Mouse (Mus musculus): ENCODE results near the gene Samd11. TPM values are rescaled to one million over a fixed set of nuclear protein-coding genes. Genes with fewer than 3 reads are reported as not detected.

Samd11 gene
- polyA plus RNA-seq (2016; fragmentation: Nextera tagmentation; extraction: Ambion mirVana): 1.1 and 1.3 TPM in 2 replicates

GRCm38 (mm10) chr4:156255078-156255839 is at the start of gene Samd11:
TSS of gene Samd11 (minus strand) at chr4:156255657.
- Histone ChIP-seq H3K27me3 (peaks cover 35% of the 10 kb centered on the region), H3K4me1 (peaks cover 18% of the 10 kb centered on the region), H3K9me3 (no peaks in the 10 kb centered on the region), H3K9ac (no peak within 1 kb of the TSS), H3K4me2 (replicated peaks) (peak within 1 kb of the TSS; percentile 40), H3K27ac (no peak within 1 kb of the TSS), H3K4me3 (peak within 1 kb of the TSS; percentile 20; the same call in 1 of the 2 replicates), H3K36me3 (no peaks in the 10 kb centered on the region)
- 3% methylated on average over 26 of the region's 26 CpGs for WGBS
- 0 out of 2 replicates have a peak, but pooled peaks have one; percentile 36 for ATAC-seq (ENCODE audit: insufficient number of reproducible peaks, insufficient read depth, low FRiP score, low TSS enrichment)

GRCm38 (mm10) chr4:156254361-156255077 is 938 bp downstream of the Samd11 start:
- WGBS: 1% methylated on average over 30 of the region's 30 CpGs
- Histone ChIP-seq H3K27ac (no peak overlapping the region), H3K4me2 (replicated peaks) (peak overlapping the region; percentile 40)

GRCm38 (mm10) chr4:156253043-156253442 is 2.4 kb downstream of the Samd11 start:
- 47% methylated on average over 7 of the region's 7 CpGs for WGBS
- Histone ChIP-seq H3K4me3 (no peak overlapping the region), H3K36me3 (peaks cover 15% of the 10 kb centered on the region), H3K4me1 (peaks cover 20% of the 10 kb centered on the region), H3K9ac (no peak overlapping the region), H3K4me2 (replicated peaks) (no peak overlapping the region), H3K27ac (no peak overlapping the region), H3K27me3 (peaks cover 35% of the 10 kb centered on the region), H3K9me3 (no peaks in the 10 kb centered on the region)
- no peak for ATAC-seq (ENCODE audit: insufficient number of reproducible peaks, insufficient read depth, low FRiP score, low TSS enrichment)

More at GRCm38 (mm10) chr4:156254361-156255077, 938 bp downstream of the Samd11 start:
- peak; percentile 59; the same call in 1 of the 2 replicates for ATAC-seq (ENCODE audit: insufficient number of reproducible peaks, insufficient read depth, low FRiP score, low TSS enrichment)
- H3K9me3 ChIP-seq: no peaks in the 10 kb centered on the region
- peak overlapping the region; percentile 20 for H3K4me3 ChIP-seq
- no peak overlapping the region for H3K9ac ChIP-seq
- H3K4me1 ChIP-seq: peaks cover 20% of the 10 kb centered on the region
- H3K27me3 ChIP-seq: peaks cover 35% of the 10 kb centered on the region
- H3K36me3 ChIP-seq: peaks cover under 1% of the 10 kb centered on the region; the same call in 1 of the 2 replicates

GRCm38 (mm10) chr4:156252619-156253018 is 2.8 kb downstream of the Samd11 start:
- Histone ChIP-seq H3K36me3 (peaks cover 20% of the 10 kb centered on the region), H3K4me2 (replicated peaks) (no peak overlapping the region), H3K27ac (no peak overlapping the region), H3K4me3 (no peak overlapping the region), H3K4me1 (peaks cover 20% of the 10 kb centered on the region), H3K9me3 (no peaks in the 10 kb centered on the region), H3K27me3 (peaks cover 35% of the 10 kb centered on the region), H3K9ac (no peak overlapping the region)
- 26% methylated on average over 3 of the region's 3 CpGs for WGBS
- no peak for ATAC-seq (ENCODE audit: insufficient number of reproducible peaks, insufficient read depth, low FRiP score, low TSS enrichment)

- ATAC-seq (ENCODE audit: insufficient number of reproducible peaks, insufficient read depth, low FRiP score, low TSS enrichment): no peak
These were observed 3.3 kb downstream of the Samd11 start for GRCm38 (mm10) chr4:156252140-156252539.

GRCm38 (mm10) chr4:156251081-156251480 is 4.4 kb downstream of the Samd11 start:
- ATAC-seq (ENCODE audit: insufficient number of reproducible peaks, insufficient read depth, low FRiP score, low TSS enrichment): no peak
- Histone ChIP-seq H3K9me3 (no peaks in the 10 kb centered on the region), H3K36me3 (peaks cover 33% of the 10 kb centered on the region), H3K4me1 (peaks cover 20% of the 10 kb centered on the region), H3K4me2 (replicated peaks) (no peak overlapping the region), H3K27me3 (peaks cover 35% of the 10 kb centered on the region), H3K4me3 (no peak overlapping the region), H3K27ac (no peak overlapping the region), H3K9ac (no peak overlapping the region)
- 71% methylated on average over 8 of the region's 8 CpGs for WGBS

More at GRCm38 (mm10) chr4:156252140-156252539, 3.3 kb downstream of the Samd11 start:
- Histone ChIP-seq H3K9ac (no peak overlapping the region), H3K27me3 (peaks cover 35% of the 10 kb centered on the region), H3K27ac (no peak overlapping the region), H3K9me3 (no peaks in the 10 kb centered on the region), H3K4me2 (replicated peaks) (no peak overlapping the region), H3K4me1 (peaks cover 20% of the 10 kb centered on the region), H3K36me3 (peaks cover 23% of the 10 kb centered on the region), H3K4me3 (no peak overlapping the region)
- 30% methylated on average over 7 of the region's 7 CpGs for WGBS

- peaks cover 10% of the 10 kb centered on the region; the same call in 1 of the 2 replicates for H3K4me1 ChIP-seq
- H3K36me3 ChIP-seq: peaks cover 48% of the 10 kb centered on the region
- 0 out of 2 replicates have a peak, but pooled peaks have one; percentile 5 for ATAC-seq (ENCODE audit: insufficient number of reproducible peaks, insufficient read depth, low FRiP score, low TSS enrichment)
- H3K27ac ChIP-seq: no peak overlapping the region
- H3K9ac ChIP-seq: no peak overlapping the region
- H3K4me2 ChIP-seq (replicated peaks): no peak overlapping the region
- H3K9me3 ChIP-seq: no peaks in the 10 kb centered on the region
- WGBS: 69% methylated on average over 11 of the region's 11 CpGs
- H3K27me3 ChIP-seq: peaks cover 22% of the 10 kb centered on the region
- H3K4me3 ChIP-seq: no peak overlapping the region
These were observed 5.9 kb downstream of the Samd11 start for GRCm38 (mm10) chr4:156249567-156249966.

- no peak overlapping the region for H3K27ac ChIP-seq
- peaks cover 12% of the 10 kb centered on the region for H3K4me1 ChIP-seq
- ATAC-seq (ENCODE audit: insufficient number of reproducible peaks, insufficient read depth, low FRiP score, low TSS enrichment): no peak
- H3K4me3 ChIP-seq: peak overlapping the region; percentile 90
- no peaks in the 10 kb centered on the region for H3K9me3 ChIP-seq
- peak overlapping the region; percentile 84 for H3K4me2 ChIP-seq (replicated peaks)
- peak overlapping the region; percentile 70 for H3K9ac ChIP-seq
- WGBS: 24% methylated on average over 58 of the region's 60 CpGs
- peaks cover 54% of the 10 kb centered on the region for H3K36me3 ChIP-seq
- no peaks in the 10 kb centered on the region for H3K27me3 ChIP-seq
These were observed 18.6 kb downstream of the Samd11 start for GRCm38 (mm10) chr4:156236651-156237447.

- Histone ChIP-seq H3K4me2 (replicated peaks) (peak within 1 kb of the TSS; percentile 84), H3K4me1 (peaks cover 12% of the 10 kb centered on the region), H3K36me3 (peaks cover 54% of the 10 kb centered on the region)
These were observed 19.5 kb downstream of the Samd11 start, which contains the start of gene Noc2l for GRCm38 (mm10) chr4:156235808-156236533. TSS of gene Noc2l (plus strand) at chr4:156236010.

GRCm38 (mm10) chr4:156235360-156235770 is 20.1 kb downstream of the Samd11 start:
- no peaks in the 10 kb centered on the region for H3K9me3 ChIP-seq
- peaks cover 12% of the 10 kb centered on the region for H3K4me1 ChIP-seq
- no peaks in the 10 kb centered on the region for H3K27me3 ChIP-seq
- WGBS: 1% methylated on average over 15 of the region's 15 CpGs
- peak overlapping the region; percentile 90 for H3K4me3 ChIP-seq
- H3K9ac ChIP-seq: peak overlapping the region; percentile 70
- ATAC-seq (ENCODE audit: insufficient number of reproducible peaks, insufficient read depth, low FRiP score, low TSS enrichment): peak; percentile 29; the same call in 1 of the 2 replicates
- peaks cover 54% of the 10 kb centered on the region for H3K36me3 ChIP-seq
- peak overlapping the region; percentile 84 for H3K4me2 ChIP-seq (replicated peaks)
- peak overlapping the region; percentile 94; the same call in 1 of the 2 replicates for H3K27ac ChIP-seq

More at GRCm38 (mm10) chr4:156235808-156236533, 19.5 kb downstream of the Samd11 start, which contains the start of gene Noc2l:
- ATAC-seq (ENCODE audit: insufficient number of reproducible peaks, insufficient read depth, low FRiP score, low TSS enrichment): peak; percentile 77
- no peaks in the 10 kb centered on the region for H3K9me3 ChIP-seq
- WGBS: under 1% methylated on average over 90 of the region's 90 CpGs
- peak within 1 kb of the TSS; percentile 90 for H3K4me3 ChIP-seq
- peak within 1 kb of the TSS; percentile 70 for H3K9ac ChIP-seq
- H3K27me3 ChIP-seq: no peaks in the 10 kb centered on the region
- H3K27ac ChIP-seq: peak within 1 kb of the TSS; percentile 94

Measured in embryonic facial prominence, embryonic 12.5 days (tissue).